Mouse (Mus musculus): ENCODE data around the gene Gm45713. TPM values are rescaled to one million over a fixed set of nuclear protein-coding genes. Genes with fewer than 3 reads are reported as not detected.

Gm45713 gene
- polyA plus RNA-seq, 1 experiment: 0.08 TPM

GRCm38 (mm10) chr7:45076501-45076900 lies 59.5 kb downstream of the Gm45713 start:
- TF ChIP-seq POLR2A (IDR thresholded peaks at IDR 0.05; ENCODE audit: extremely low read depth, insufficient read depth, low read length) (no peak), CTCF (IDR thresholded peaks at IDR 0.05; ENCODE audit: extremely low read depth, insufficient read depth, low read length) (no peak)
- Histone ChIP-seq H3K4me3 (ENCODE audit: insufficient read depth, low read length) (no peak overlapping the region), H3K4me1 (ENCODE audit: control insufficient read depth, insufficient read depth, low read length) (no peaks in the 10 kb centered on the region), H3K27ac (ENCODE audit: insufficient read depth, low read length) (no peak overlapping the region)

Other genes with a start within 250 kb of the Gm45713 start
- 121 and 129 TPM in 2 replicates for gene Med25, start 243.5 kb downstream of the Gm45713 start, polyA plus RNA-seq (2012; rRNA removed)
- gene Fuz, start 240.2 kb downstream of the Gm45713 start, polyA plus RNA-seq (2012; rRNA removed): 28.6 and 30.7 TPM in 2 replicates
- 241 and 247 TPM in 2 replicates for gene Ap2a1, start 206.7 kb downstream of the Gm45713 start, polyA plus RNA-seq (2012; rRNA removed)
- 1.5 and 2.0 TPM in 2 replicates for gene Tsks, start 193.0 kb downstream of the Gm45713 start, polyA plus RNA-seq (2012; rRNA removed)
- gene Cpt1c, start 161.4 kb downstream of the Gm45713 start, polyA plus RNA-seq (2012; rRNA removed): 154 and 164 TPM in 2 replicates
- 162 and 169 TPM in 2 replicates for gene Prmt1, start 149.7 kb downstream of the Gm45713 start, polyA plus RNA-seq (2012; rRNA removed)
- 82.4 and 87.4 TPM in 2 replicates for gene Irf3, start 138.6 kb downstream of the Gm45713 start, polyA plus RNA-seq (2012; rRNA removed)
- gene Bcl2l12, start 137.5 kb downstream of the Gm45713 start, polyA plus RNA-seq (2012; rRNA removed): 6.0 and 6.2 TPM in 2 replicates
- 126 and 128 TPM in 2 replicates for gene Scaf1, start 119.9 kb downstream of the Gm45713 start, polyA plus RNA-seq (2012; rRNA removed)
- gene Rras, start 118.3 kb downstream of the Gm45713 start, polyA plus RNA-seq (2012; rRNA removed): 34.2 and 38.3 TPM in 2 replicates
- 14.6 and 15.5 TPM in 2 replicates for gene Prr12, start 83.3 kb downstream of the Gm45713 start, polyA plus RNA-seq (2012; rRNA removed)
- 89.5 and 92.3 TPM in 2 replicates for gene Nosip, start 73.8 kb downstream of the Gm45713 start, polyA plus RNA-seq (2012; rRNA removed)
- 21.4 and 23.2 TPM in 2 replicates for gene Prrg2, start 73.6 kb downstream of the Gm45713 start, polyA plus RNA-seq (2012; rRNA removed)
- gene Rcn3, start 44.0 kb downstream of the Gm45713 start, polyA plus RNA-seq (2012; rRNA removed): 12.8 and 13.1 TPM in 2 replicates
- gene Fcgrt, start 32.4 kb downstream of the Gm45713 start, polyA plus RNA-seq (2012; rRNA removed): 30.7 and 37.0 TPM in 2 replicates
- gene Rps11, start 11.8 kb downstream of the Gm45713 start, polyA plus RNA-seq (2012; rRNA removed): 361 and 402 TPM in 2 replicates
- gene Rpl13a, start 7.5 kb downstream of the Gm45713 start, polyA plus RNA-seq (2012; rRNA removed): 1,470 and 1,570 TPM in 2 replicates
- gene Flt3l, start 201 bp upstream of the Gm45713 start, polyA plus RNA-seq (2012; rRNA removed): 18.4 and 20.8 TPM in 2 replicates
- gene Pih1d1, start 18.1 kb upstream of the Gm45713 start, polyA plus RNA-seq (2012; rRNA removed): 59.4 and 60.2 TPM in 2 replicates
- 8.1 and 10.3 TPM in 2 replicates for gene Aldh16a1, start 18.4 kb upstream of the Gm45713 start, polyA plus RNA-seq (2012; rRNA removed)
- gene Slc17a7, start 27.7 kb upstream of the Gm45713 start, polyA plus RNA-seq (2012; rRNA removed): 1,033 and 1,121 TPM in 2 replicates
- gene Gfy, start 43.3 kb upstream of the Gm45713 start, polyA plus RNA-seq (2012; rRNA removed): 0.38 and 0.62 TPM in 2 replicates
- not detected in 2 replicates for gene Pth2, start 44.8 kb upstream of the Gm45713 start, polyA plus RNA-seq (2012; rRNA removed)
- gene Ccdc155, start 68.7 kb upstream of the Gm45713 start, polyA plus RNA-seq (2012; rRNA removed): 4.7 and 5.0 TPM in 2 replicates
- gene Dkkl1, start 75.9 kb upstream of the Gm45713 start, polyA plus RNA-seq (2012; rRNA removed): 41.4 and 47.2 TPM in 2 replicates
- gene Tead2, start 79.5 kb upstream of the Gm45713 start, polyA plus RNA-seq (2012; rRNA removed): 5.0 and 6.4 TPM in 2 replicates
- gene Cd37, start 102.9 kb upstream of the Gm45713 start, polyA plus RNA-seq (2012; rRNA removed): 10.6 and 11.9 TPM in 2 replicates
- gene Slc6a16, start 104.9 kb upstream of the Gm45713 start, polyA plus RNA-seq (2012; rRNA removed): 2.1 TPM in 2 replicates
- gene Slc6a21, start 141.3 kb upstream of the Gm45713 start, polyA plus RNA-seq (2012; rRNA removed): 0.08 and 0.30 TPM in 2 replicates
- gene Trpm4, start 197.5 kb upstream of the Gm45713 start, polyA plus RNA-seq (2012; rRNA removed): 29.1 and 35.1 TPM in 2 replicates
- 0.35 and 0.55 TPM in 2 replicates for gene Hrc, start 199.1 kb upstream of the Gm45713 start, polyA plus RNA-seq (2012; rRNA removed)
- gene Ppfia3, start 230.8 kb upstream of the Gm45713 start, polyA plus RNA-seq (2012; rRNA removed): 164 and 167 TPM in 2 replicates
- gene Lin7b, start 234.4 kb upstream of the Gm45713 start, polyA plus RNA-seq (2012; rRNA removed): 336 TPM in 2 replicates